Mouse (Mus musculus): ENCODE data around the gene Iqschfp.

Gene Iqschfp

DNA sequence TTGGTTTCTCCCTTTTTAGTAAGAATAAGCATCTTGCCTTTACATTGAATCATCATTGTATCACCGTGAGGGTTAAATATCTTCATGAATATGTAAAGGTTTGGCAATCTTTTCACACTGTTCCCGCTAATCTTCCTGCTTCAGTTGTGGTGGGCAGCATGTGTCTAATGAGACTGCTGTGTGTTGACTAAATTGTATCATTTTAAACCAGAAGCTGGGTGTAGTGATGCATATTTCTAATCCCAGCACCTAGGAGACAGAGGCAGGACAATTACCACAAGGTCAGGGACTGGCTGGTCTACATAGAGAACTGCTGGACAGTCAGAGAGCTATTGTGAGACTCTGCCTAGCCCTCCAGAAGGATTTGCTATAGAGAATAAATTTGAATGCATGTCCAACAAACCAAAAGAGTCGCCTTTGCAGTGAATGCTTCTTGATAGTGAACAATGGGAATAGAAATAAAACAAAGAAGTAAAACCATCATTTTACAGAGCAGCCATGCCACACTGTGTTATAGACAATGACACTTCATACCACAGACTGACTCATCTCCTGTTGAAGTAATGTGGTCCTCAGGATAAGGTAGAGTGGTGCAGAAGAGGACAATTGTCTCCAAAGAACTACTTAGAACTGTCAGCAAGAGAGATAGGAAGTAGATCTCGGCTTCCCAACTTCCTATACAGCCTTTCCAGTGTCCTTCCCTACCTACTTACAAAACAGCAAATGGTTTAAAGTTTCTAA is 310.3 kb downstream of the Iqschfp start:
- no peak for DNase-seq (ENCODE audit: low read depth, low spot score)

- no peak for DNase-seq (ENCODE audit: low read depth, low spot score)
These were observed 312.0 kb downstream of the Iqschfp start for GRCm38 (mm10) chr3:68203934-68204467.

DNA sequence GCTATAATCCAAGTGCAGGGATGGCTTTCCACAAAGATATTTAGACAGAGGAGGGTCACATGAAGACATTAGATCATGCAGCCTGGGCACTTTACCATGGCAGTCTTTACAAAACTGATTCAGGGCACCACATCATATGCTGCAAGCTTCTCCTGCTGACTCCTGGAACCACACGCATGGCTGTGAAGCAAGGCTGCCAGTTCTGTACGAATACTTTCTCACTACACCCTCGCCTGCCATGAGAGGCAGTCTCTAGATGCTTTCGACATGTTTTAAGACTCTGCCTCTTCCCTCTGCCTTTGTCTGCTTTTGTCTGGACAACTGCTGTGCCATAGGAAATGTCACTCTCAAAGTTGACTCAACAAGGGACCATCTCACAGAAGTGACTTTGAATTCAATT is 318.4 kb downstream of the Iqschfp start:
- no peak for DNase-seq (ENCODE audit: low read depth, low spot score)

DNA sequence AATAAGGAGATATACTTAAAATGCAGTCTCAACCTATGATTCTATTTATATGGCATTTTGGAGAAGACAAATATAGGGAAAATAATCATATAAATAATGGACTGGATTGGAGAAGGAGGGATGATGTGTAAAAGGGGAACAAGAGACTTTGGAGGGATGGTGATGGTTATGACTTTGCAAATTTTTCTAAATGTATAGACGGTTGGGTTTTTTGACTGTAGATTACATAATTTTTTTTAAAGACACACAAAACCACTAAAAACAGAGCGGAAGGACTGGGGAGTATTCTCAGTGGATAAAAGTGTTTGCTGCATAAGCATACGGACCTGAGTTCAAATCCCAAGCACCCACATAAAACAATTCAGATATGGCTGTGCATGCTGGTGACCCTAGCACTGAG is 329.4 kb downstream of the Iqschfp start:
- DNase-seq (ENCODE audit: low read depth, low spot score): no peak

GRCm38 (mm10) chr3:68239887-68240286 is 347.9 kb downstream of the Iqschfp start:
- DNase-seq (ENCODE audit: low read depth, low spot score): no peak

DNA sequence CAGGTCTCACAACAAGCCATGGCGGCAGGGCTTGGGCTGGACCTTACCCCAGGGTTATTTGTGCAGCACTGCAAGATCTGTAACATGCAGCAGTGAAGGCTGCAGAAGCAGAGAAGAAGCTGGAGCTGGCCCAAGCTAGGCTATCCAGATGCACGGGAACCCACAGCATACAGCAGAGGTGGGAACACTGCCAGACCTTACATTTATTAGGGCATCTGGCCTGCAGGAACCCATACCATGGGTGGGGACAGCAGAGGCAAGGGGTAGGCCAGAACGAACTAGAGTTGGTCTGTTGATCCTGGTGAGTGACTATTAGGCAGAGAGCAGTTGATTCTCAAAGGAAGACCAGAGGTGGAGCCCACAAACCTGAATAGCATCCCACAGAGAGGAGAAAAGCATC is 351.2 kb downstream of the Iqschfp start:
- DNase-seq (ENCODE audit: low read depth, low spot score): no peak

DNA sequence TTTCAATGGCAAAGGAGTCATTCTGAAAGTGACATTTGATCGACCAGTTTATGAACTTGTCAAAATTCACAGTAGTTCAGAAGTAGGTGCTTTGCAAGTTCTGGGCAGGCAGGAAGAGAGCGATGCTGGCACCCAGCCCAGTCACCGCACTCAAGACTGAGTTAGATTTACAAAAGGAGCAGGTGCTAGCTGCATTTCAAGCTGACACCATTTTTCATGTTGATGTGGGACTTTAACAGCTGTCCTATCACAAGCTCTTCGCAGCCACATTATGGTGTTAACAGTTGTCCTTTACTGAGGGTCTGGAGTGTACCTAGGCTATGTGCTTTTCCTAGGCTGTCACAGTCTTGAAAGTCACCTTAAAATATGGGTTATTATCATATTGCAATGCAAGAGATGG is 354.1 kb downstream of the Iqschfp start:
- DNase-seq (ENCODE audit: low read depth, low spot score): no peak

DNA sequence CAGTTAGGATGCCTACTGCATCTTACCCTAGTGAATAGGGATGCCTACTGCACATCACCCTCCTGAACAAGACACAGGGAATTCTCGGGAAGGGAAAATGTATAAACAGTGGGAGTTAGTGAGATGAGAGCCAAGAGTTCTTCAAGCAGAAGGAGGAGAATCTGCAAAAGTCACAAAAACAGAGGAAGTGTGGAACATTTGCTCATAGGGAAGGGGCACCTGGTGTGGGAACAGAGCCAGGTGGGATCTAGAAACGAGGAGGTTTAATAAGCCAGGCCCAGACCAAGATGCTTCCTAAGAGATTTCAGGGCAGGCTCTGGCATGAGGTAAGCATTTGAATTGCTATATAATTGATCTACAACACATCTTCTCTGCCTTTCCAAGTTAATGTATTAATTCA is 358.6 kb downstream of the Iqschfp start:
- no peak for DNase-seq (ENCODE audit: low read depth, low spot score)

- DNase-seq (ENCODE audit: low read depth, low spot score): no peak
These were observed 360.3 kb downstream of the Iqschfp start for GRCm38 (mm10) chr3:68252335-68252734.

GRCm38 (mm10) chr3:68262304-68262703 is 370.3 kb downstream of the Iqschfp start:
- DNase-seq (ENCODE audit: low read depth, low spot score): no peak

DNA sequence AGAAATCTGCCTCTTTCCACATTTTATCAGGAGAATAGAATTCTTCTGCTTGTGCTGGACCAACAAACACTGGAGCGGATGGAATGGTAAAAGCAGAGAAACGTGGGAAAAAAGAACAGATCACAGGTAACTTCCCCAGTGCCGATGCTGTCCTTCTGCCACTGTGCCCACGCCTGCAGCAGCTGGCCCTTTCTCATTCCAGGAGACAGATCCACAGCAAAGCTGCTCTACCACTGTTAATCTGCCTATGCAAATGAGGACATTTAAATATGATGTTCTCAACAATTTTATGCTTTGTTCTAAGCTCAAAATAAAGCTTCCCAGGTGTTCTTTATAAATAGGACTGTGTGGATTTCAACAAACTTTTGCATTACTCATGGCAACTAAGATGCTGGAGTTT is 375.9 kb downstream of the Iqschfp start:
- no peak for DNase-seq (ENCODE audit: low read depth, low spot score)

- no peak for DNase-seq (ENCODE audit: low read depth, low spot score)
These were observed 377.2 kb downstream of the Iqschfp start for GRCm38 (mm10) chr3:68269251-68269650.

DNA sequence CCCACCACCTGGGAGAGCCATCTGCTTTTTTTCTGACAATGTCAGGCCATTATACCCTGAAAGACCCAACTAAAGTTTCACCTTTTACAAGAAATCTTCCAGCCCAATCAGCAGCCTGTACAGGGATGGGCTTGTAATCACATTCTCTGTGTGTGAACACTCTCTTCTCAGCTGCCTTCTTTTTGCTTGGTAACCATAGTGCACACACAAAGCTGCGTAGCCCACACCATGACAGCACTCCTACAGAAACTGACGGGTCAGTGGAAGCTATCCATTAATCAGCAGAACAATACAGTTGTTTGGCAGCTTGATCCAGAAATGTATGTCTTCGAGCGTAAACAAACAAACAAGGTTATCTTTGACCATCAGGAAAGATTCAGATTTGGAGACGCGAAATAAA is 378.2 kb downstream of the Iqschfp start:
- DNase-seq (ENCODE audit: low read depth, low spot score): no peak

DNA sequence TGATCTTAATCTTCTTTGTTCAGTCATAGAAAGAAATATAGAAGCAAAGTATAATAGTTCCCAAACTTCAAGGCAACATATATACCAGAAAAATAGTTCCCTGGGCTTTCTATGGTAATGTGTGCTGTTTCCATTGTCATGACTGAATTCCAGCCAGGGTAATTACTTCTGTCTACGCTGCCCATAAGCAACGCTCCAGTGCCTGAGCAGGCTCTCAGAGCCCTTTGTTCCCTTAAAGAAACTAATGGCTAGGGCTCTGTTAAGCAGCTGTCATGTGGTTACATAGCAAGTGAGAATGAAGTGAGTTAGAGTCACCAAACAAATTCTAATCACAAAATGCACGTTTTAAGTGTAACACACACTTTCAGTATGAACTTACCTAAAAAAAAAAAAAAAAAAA is 379.4 kb downstream of the Iqschfp start:
- no peak for DNase-seq (ENCODE audit: low read depth, low spot score)

DNA sequence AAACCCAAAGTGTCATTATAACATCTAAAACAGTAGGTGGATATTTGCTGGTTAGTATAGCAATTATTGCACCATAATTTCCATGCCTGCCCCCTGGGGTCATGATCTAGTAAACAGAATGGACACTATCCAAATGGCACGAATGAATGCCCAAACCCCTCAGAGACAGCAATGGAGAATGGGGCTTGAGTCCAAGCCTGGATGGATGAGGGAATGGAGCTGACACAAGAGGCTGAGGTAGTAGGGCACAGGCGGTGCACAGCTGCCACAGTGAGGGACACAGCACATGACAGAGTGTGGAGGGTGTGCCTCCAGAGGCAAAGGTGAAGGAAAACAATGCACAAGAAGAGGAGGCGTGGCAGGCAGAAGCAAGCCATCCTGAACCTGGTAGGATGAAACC is 379.8 kb downstream of the Iqschfp start:
- DNase-seq (ENCODE audit: low read depth, low spot score): no peak

DNA sequence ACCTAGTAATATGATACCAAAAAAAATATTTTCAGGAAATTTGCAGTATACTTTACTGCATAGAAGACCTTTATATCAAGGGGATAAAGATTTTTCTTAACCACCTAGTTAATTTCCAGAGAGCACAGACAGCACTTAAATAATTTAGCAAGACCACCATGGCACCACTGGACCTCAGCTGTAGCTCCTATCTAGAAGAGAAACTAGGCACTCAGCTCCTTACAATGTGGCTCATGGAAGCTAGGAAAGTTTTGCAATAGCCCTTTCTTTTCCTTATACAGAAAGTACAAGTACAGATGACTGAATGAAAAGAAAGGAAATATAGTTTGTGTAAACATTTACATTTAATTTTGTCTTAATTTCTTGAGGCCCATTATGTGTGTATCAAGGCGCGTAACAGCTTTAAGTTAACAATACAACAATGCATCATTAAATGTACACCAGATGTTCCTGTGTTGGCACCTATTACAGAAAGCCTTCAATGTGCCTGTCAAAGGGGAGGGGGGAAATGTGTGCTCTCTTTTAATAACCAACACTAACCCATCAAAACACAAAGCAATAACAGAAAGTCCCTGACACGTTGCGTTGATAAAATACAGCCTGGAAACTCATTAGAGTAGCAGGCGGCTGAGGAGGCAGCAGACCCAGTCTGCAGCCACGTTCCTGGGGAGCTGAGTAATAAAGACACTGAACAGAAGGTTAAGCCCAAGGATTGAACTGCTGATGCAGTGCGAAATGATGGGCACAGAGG is 391.0 kb downstream of the Iqschfp start:
- no peak for DNase-seq (ENCODE audit: low read depth, low spot score)

GRCm38 (mm10) chr3:68283595-68283991 is 391.6 kb downstream of the Iqschfp start:
- no peak for DNase-seq (ENCODE audit: low read depth, low spot score)

- DNase-seq (ENCODE audit: low read depth, low spot score): no peak
These were observed 392.5 kb downstream of the Iqschfp start for GRCm38 (mm10) chr3:68284500-68284899.

DNA sequence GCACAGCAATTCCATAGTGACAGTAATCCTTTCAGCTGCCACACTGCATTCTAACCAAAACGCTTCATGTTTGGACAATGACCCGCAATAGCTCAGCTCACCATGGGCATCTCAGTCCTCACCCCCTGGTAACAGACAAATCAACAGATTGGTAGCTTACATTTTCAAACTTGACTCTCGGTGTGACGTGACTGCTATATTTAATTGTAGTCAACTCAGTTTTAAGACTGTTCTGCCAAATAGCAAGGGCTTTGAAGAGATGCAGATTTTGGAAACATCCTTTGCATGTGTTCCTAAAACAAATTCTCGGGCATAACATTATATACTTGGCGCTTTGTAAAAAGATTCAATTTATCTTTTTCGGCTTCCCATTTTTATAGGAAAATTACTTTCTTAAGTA is 404.7 kb downstream of the Iqschfp start:
- DNase-seq (ENCODE audit: low read depth, low spot score): no peak

GRCm38 (mm10) chr3:68305647-68306046 is 413.6 kb downstream of the Iqschfp start:
- DNase-seq (ENCODE audit: low read depth, low spot score): no peak

DNA sequence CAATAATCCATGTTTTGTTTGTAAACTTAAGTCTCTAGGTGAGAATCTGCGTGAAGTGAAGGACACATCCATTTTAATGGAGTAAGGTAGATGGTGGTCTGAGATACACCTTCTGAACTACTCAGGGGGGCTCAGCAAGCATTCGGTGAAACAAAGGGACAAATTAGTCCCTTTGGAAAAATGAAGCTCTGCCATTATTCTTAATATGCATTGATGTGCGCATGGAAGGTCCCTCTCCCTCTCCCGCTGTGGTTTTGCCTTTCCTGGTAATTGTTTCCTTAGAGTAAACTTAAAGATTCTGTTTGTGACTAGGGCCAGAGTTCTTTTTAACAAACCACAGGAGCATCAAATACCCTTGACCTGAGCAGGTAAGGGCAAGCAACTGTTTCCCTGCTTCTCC is 414.7 kb downstream of the Iqschfp start:
- DNase-seq (ENCODE audit: low read depth, low spot score): no peak

DNA sequence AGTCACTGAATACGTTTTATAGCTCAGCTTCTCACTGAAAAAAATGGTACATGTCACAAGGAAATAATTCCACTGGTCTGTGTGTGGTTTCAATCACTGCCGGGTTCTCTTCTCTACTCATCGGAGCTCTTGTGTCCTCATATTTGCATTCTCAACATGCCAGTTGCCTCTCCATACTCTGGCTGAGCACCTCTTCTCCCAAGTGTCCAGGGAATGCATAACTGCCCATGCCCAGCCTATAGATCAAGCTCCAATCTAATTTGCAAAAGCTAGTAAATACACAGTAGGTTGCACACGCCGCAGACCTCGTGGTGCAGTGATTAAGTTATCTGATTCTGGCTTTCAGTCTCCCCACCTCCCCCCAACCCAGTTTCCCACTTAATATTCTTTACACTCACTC is 433.5 kb downstream of the Iqschfp start:
- DNase-seq (ENCODE audit: low read depth, low spot score): no peak

- no peak for DNase-seq (ENCODE audit: low read depth, low spot score)
These were observed 440.5 kb downstream of the Iqschfp start for GRCm38 (mm10) chr3:68332515-68332914.

Measured in retina, adult 2 months (tissue).